In genomic region chr14:12086167-12086566, GRCm38 (mm10) we compare ENCODE assay signal across 12 mouse cellular contexts.
DNase-seq lines count a peak whose midpoint lies in the region; ATAC-seq and TF ChIP-seq lines count a peak whose summit lies in the region.
"Had no signal": no experiment of that assay in that cellular context is flagged by ENCODE, and none has a peak within 500 bp of the region (broad histone marks: within the 10 kb centered on the region; RNA-seq: fewer than 3 reads in every experiment).

No protein-coding gene starts in this region.

- H3K4me1 ChIP-seq in forebrain, embryonic 12.5 days: peaks cover 37% of the 10 kb centered on the region
- peaks cover 8% of the 10 kb centered on the region for H3K4me1 ChIP-seq in forebrain, embryonic 11.5 days (replicated peaks; ENCODE audit: control insufficient read depth, insufficient read depth, low read length)
- 0 out of 2 replicates have a peak, but pooled peaks cover 3% of the 10 kb centered on the region for H3K4me1 ChIP-seq in liver, postnatal 0 days (ENCODE audit: insufficient read depth)
- no peaks in the 10 kb centered on the region for H3K4me1 ChIP-seq in liver, embryonic 12.5 days

- TF ChIP-seq EP300 in liver, postnatal 0 days (IDR thresholded peaks at IDR 0.05; ENCODE audit: low read depth): no peak

- H3K4me2 ChIP-seq in forebrain, embryonic 12.5 days: no peak overlapping the region
- H3K4me2 ChIP-seq in forebrain, embryonic 11.5 days (ENCODE audit: low read depth, low read length, severe bottlenecking): no peak overlapping the region
- no peak overlapping the region for H3K4me2 ChIP-seq in liver, postnatal 0 days (ENCODE audit: low read depth, low read length)
- H3K4me2 ChIP-seq in liver, embryonic 12.5 days: no peak overlapping the region

- H3K27me3 ChIP-seq in forebrain, embryonic 12.5 days: 0 out of 2 replicates have a peak, but pooled peaks cover 5% of the 10 kb centered on the region
- H3K27me3 ChIP-seq in forebrain, embryonic 11.5 days (ENCODE audit: control insufficient read depth, insufficient read depth, low read length): no peaks in the 10 kb centered on the region
- no peaks in the 10 kb centered on the region for H3K27me3 ChIP-seq in liver, postnatal 0 days (ENCODE audit: insufficient read depth, low read length)
- no peaks in the 10 kb centered on the region for H3K27me3 ChIP-seq in liver, embryonic 12.5 days (replicated peaks)

- intact Hi-C loops in left cerebral cortex, adult 2 months (cut with DNase I): no loop called here

- no peak overlapping the region for H3K27ac ChIP-seq in forebrain, embryonic 12.5 days
- no peak overlapping the region for H3K27ac ChIP-seq in forebrain, embryonic 11.5 days (ENCODE audit: low read depth, low read length)
- H3K27ac ChIP-seq in liver, postnatal 0 days (ENCODE audit: low read depth): no peak overlapping the region
- H3K27ac ChIP-seq in liver, embryonic 12.5 days: no peak overlapping the region
- no peak overlapping the region for H3K27ac ChIP-seq in left cerebral cortex, adult 2 months

- no peaks in the 10 kb centered on the region for H3K36me3 ChIP-seq in forebrain, embryonic 12.5 days (replicated peaks)
- no peaks in the 10 kb centered on the region for H3K36me3 ChIP-seq in forebrain, embryonic 11.5 days (ENCODE audit: control insufficient read depth, insufficient read depth, low read length)
- H3K36me3 ChIP-seq in liver, postnatal 0 days (replicated peaks; ENCODE audit: insufficient read depth, low read length): no peaks in the 10 kb centered on the region
- no peaks in the 10 kb centered on the region for H3K36me3 ChIP-seq in liver, embryonic 12.5 days
- H3K36me3 ChIP-seq: G1E had no signal

- TF ChIP-seq CTCF in liver, postnatal 0 days (IDR thresholded peaks at IDR 0.05; ENCODE audit: low read depth): no peak
- TF ChIP-seq CTCF in left cerebral cortex, adult 2 months (IDR thresholded peaks at IDR 0.05): no peak

- DNase-seq in forebrain, embryonic 11.5 days (ENCODE audit: low spot score): no peak
- DNase-seq in liver, postnatal 0 days: no peak
- peak; percentile 43 for DNase-seq in lung, postnatal 14 days
- no peak for DNase-seq in left cerebral cortex, adult 2 months (ENCODE audit: extremely low spot score in 1 of 2, low spot score in 2 of 2)
- no peak for DNase-seq in testis, postnatal 10 days (ENCODE audit: low spot score)
- no peak for DNase-seq in embryo, embryonic 10 days (ENCODE audit: low spot score)
- DNase-seq: embryo, embryonic 11 days; gastrocnemius, postnatal 10 days; thymus, adult 18-20 months had no signal

- no peak overlapping the region for H3K4me3 ChIP-seq in forebrain, embryonic 12.5 days (replicated peaks)
- no peak overlapping the region for H3K4me3 ChIP-seq in forebrain, embryonic 11.5 days (ENCODE audit: low read depth, low read length)
- no peak overlapping the region for H3K4me3 ChIP-seq in liver, postnatal 0 days (ENCODE audit: low read depth, low read length)
- H3K4me3 ChIP-seq in liver, embryonic 12.5 days: no peak overlapping the region
- no peak overlapping the region for H3K4me3 ChIP-seq in left cerebral cortex, adult 2 months

- no peak overlapping the region for H3K9ac ChIP-seq in forebrain, embryonic 12.5 days
- H3K9ac ChIP-seq in forebrain, embryonic 11.5 days (ENCODE audit: low read length): no peak overlapping the region
- no peak overlapping the region for H3K9ac ChIP-seq in liver, postnatal 0 days (replicated peaks)
- H3K9ac ChIP-seq in liver, embryonic 12.5 days: no peak overlapping the region

- H3K9me3 ChIP-seq in forebrain, embryonic 12.5 days: no peaks in the 10 kb centered on the region
- no peaks in the 10 kb centered on the region for H3K9me3 ChIP-seq in forebrain, embryonic 11.5 days (ENCODE audit: control insufficient read depth, low read length)
- H3K9me3 ChIP-seq in liver, postnatal 0 days (ENCODE audit: low read length): no peaks in the 10 kb centered on the region
- H3K9me3 ChIP-seq in liver, embryonic 12.5 days (replicated peaks): no peaks in the 10 kb centered on the region

- ATAC-seq in forebrain, embryonic 12.5 days (ENCODE audit: low FRiP score): 0 out of 2 replicates have a peak, but pooled peaks have one; percentile 24
- no peak for ATAC-seq in forebrain, embryonic 11.5 days (replicated peaks; ENCODE audit: low FRiP score)
- ATAC-seq in liver, postnatal 0 days: peak; percentile 33; the same call in 1 of the 2 replicates
- no peak for ATAC-seq in liver, embryonic 12.5 days

- WGBS in forebrain, embryonic 12.5 days: 31% methylated on average over 5 of the region's 5 CpGs
- 61% methylated on average over 5 of the region's 5 CpGs for WGBS in forebrain, embryonic 11.5 days
- WGBS in liver, postnatal 0 days (ENCODE audit: insufficient replicate concordance): 64% methylated on average over 5 of the region's 5 CpGs
- 63% methylated on average over 5 of the region's 5 CpGs for WGBS in liver, embryonic 12.5 days (ENCODE audit: insufficient replicate concordance)

Comparison
In these comparisons a context has a peak if more than half of its experiments do, and no peak if none do; other contexts are left out.
1. ATAC-seq: peak in forebrain, embryonic 12.5 days (single experiment) and liver, postnatal 0 days (single experiment); none in forebrain, embryonic 11.5 days (single experiment) and liver, embryonic 12.5 days (single experiment).